Mouse (Mus musculus) MEL (cell line): ENCODE measurements around the gene Cbx6. TPM values are rescaled to one million over a fixed set of nuclear protein-coding genes. Genes with fewer than 3 reads are reported as not detected.

ENCODE experiments used
- DNase-seq: peaks from one replicate; pipeline ENCODE4 v3.0.0; 2011; ENCODE audit warnings: low read depth, low spot score
- H3K27ac ChIP-seq: 2 replicates; pipeline ENCODE4 v1.5.1; 2012; ENCODE audit warnings: low read depth, mild to moderate bottlenecking, control low read depth, low read length, moderate library complexity; ENCODE audit not compliant: control insufficient read depth
- H3K27me3 ChIP-seq, 2 experiments: fragments of 150-350 bp in 1 of 2; sonication (generic) in 1 of 2; 2 replicates each; pipeline ENCODE4 v1.6.1; 2012; ENCODE audit warnings: low read length in 2 of 2, mild to moderate bottlenecking in 2 of 2, improper control_type of control experiment in 1 of 2, moderate library complexity in 1 of 2; ENCODE audit not compliant: insufficient read depth in 2 of 2, control insufficient read depth in 1 of 2
- H3K36me3 ChIP-seq, 2 experiments: 2 replicates each; pipeline ENCODE4 v1.6.1; 2012 to 2014; ENCODE audit warnings: low read length in 2 of 2, improper control_type of control experiment in 1 of 2, inconsistent platforms in 1 of 2, mild to moderate bottlenecking in 1 of 2; ENCODE audit not compliant: insufficient read depth in 2 of 2, control insufficient read depth in 1 of 2
- H3K4me1 ChIP-seq, 2 experiments: fragments of 150-350 bp in 1 of 2; sonication (generic) in 1 of 2; 2 replicates each; pipeline ENCODE4 v1.6.1; 2012; ENCODE audit warnings: low read length in 2 of 2, improper control_type of control experiment in 1 of 2, mild to moderate bottlenecking in 1 of 2; ENCODE audit not compliant: insufficient read depth in 2 of 2, control insufficient read depth in 1 of 2
- H3K4me3 ChIP-seq, 2 experiments: fragments of 150-350 bp in 1 of 2; sonication (generic) in 1 of 2; 2 replicates each; pipeline ENCODE4 v1.5.1; 2012; ENCODE audit warnings: low read depth in 2 of 2, low read length in 2 of 2, mild to moderate bottlenecking in 2 of 2, moderate library complexity in 2 of 2, control low read depth in 1 of 2, improper control_type of control experiment in 1 of 2; ENCODE audit not compliant: control insufficient read depth in 1 of 2, insufficient read depth in 1 of 2
- H3K79me2 ChIP-seq: 2 replicates; pipeline ENCODE4 v1.6.1; 2012; ENCODE audit warnings: mild to moderate bottlenecking, low read length, moderate library complexity; ENCODE audit not compliant: control insufficient read depth, poor library complexity, insufficient read depth
- H3K9ac ChIP-seq: 2 replicates; pipeline ENCODE4 v1.6.1; 2012; ENCODE audit warnings: low read depth, mild to moderate bottlenecking, control low read depth, low read length, moderate library complexity; ENCODE audit not compliant: control insufficient read depth, poor library complexity, severe bottlenecking
- H3K9me3 ChIP-seq: fragments of 150-350 bp; sonication (generic); replicated peaks from 2 replicates; pipeline ENCODE4 v1.6.1; 2012; ENCODE audit warnings: mild to moderate bottlenecking, low read length, improper control_type of control experiment, moderate library complexity; ENCODE audit not compliant: insufficient read depth
- BHLHE40 ChIP-seq: IDR thresholded peaks from 2 replicates; pipeline ENCODE4 v1.6.1; 2012; ENCODE audit warnings: low read depth, mild to moderate bottlenecking, inconsistent platforms, low read length, improper control_type of control experiment, borderline replicate concordance
- CTCF ChIP-seq, 3 experiments: IDR thresholded peaks in 2 of 3; conservative IDR thresholded peaks in 1 of 3; 2 replicates each; pipeline ENCODE4 v1.5.1; 2011 to 2012; ENCODE audit warnings: low read length in 3 of 3, low read depth in 2 of 3, mild to moderate bottlenecking in 2 of 3, improper control_type of control experiment in 1 of 3, inconsistent platforms in 1 of 3, mixed read lengths in 1 of 3, moderate library complexity in 1 of 3; ENCODE audit not compliant: control insufficient read depth in 1 of 3, insufficient read depth in 1 of 3, poor library complexity in 1 of 3, severe bottlenecking in 1 of 3
- EP300 ChIP-seq, 2 experiments: IDR thresholded peaks; 2 replicates each; pipeline ENCODE4 v1.6.1; 2011; ENCODE audit warnings: improper control_type of control experiment in 2 of 2, low read length in 2 of 2, low read depth in 1 of 2, mild to moderate bottlenecking in 1 of 2
- ETS1 ChIP-seq: IDR thresholded peaks from 2 replicates; pipeline ENCODE4 v1.6.1; 2012; ENCODE audit warnings: low read depth, mild to moderate bottlenecking, inconsistent platforms, low read length, improper control_type of control experiment, moderate library complexity
- KAT2A ChIP-seq: conservative IDR thresholded peaks from 2 replicates; pipeline ENCODE4 v1.6.1; 2012; ENCODE audit warnings: low read depth, low read length, improper control_type of control experiment, inconsistent platforms
- MAFK ChIP-seq: IDR thresholded peaks from 2 replicates; pipeline ENCODE4 v1.6.1; 2011; ENCODE audit warnings: low read depth, mild to moderate bottlenecking, low read length, improper control_type of control experiment, borderline replicate concordance
- MAX ChIP-seq: IDR thresholded peaks from 2 replicates; pipeline ENCODE4 v1.6.1; 2011; ENCODE audit warnings: low read length, improper control_type of control experiment
- MEF2A ChIP-seq: IDR thresholded peaks from 2 replicates; pipeline ENCODE4 v1.6.1; 2014; ENCODE audit warnings: low read depth, mild to moderate bottlenecking, inconsistent platforms, low read length, improper control_type of control experiment; ENCODE audit not compliant: poor library complexity, insufficient replicate concordance, severe bottlenecking; ENCODE audit errors: extremely low read depth
- NELFE ChIP-seq: IDR thresholded peaks from 2 replicates; pipeline ENCODE4 v1.6.1; 2011; ENCODE audit warnings: low read depth, low read length, improper control_type of control experiment
- POLR2A ChIP-seq, 2 experiments: IDR thresholded peaks; 2 replicates each; pipeline ENCODE4 v1.6.1; 2011 to 2012; ENCODE audit warnings: low read length in 2 of 2, mild to moderate bottlenecking in 2 of 2, control low read depth in 1 of 2, improper control_type of control experiment in 1 of 2, low read depth in 1 of 2, moderate library complexity in 1 of 2; ENCODE audit not compliant: control insufficient read depth in 1 of 2, insufficient read depth in 1 of 2, poor library complexity in 1 of 2
- POLR2AphosphoS5 ChIP-seq: IDR thresholded peaks from 2 replicates; pipeline ENCODE4 v1.6.1; 2012; ENCODE audit warnings: low read depth, borderline replicate concordance, mild to moderate bottlenecking, inconsistent platforms, low read length, moderate library complexity, mixed read lengths
- RCOR1 ChIP-seq: IDR thresholded peaks from 2 replicates; pipeline ENCODE4 v1.6.1; 2012; ENCODE audit warnings: low read depth, mild to moderate bottlenecking, inconsistent platforms, low read length, improper control_type of control experiment
- TAL1 ChIP-seq: IDR thresholded peaks from 2 replicates; pipeline ENCODE4 v1.6.1; 2012; ENCODE audit warnings: mild to moderate bottlenecking, inconsistent platforms, low read length, moderate library complexity, mixed read lengths
- TBP ChIP-seq: IDR thresholded peaks from 2 replicates; pipeline ENCODE4 v1.8.0; 2011; ENCODE audit warnings: low read depth, low read length, improper control_type of control experiment
- UBTF ChIP-seq: IDR thresholded peaks from 2 replicates; pipeline ENCODE4 v1.6.1; 2012; ENCODE audit warnings: low read depth, mild to moderate bottlenecking, inconsistent platforms, low read length, improper control_type of control experiment, moderate library complexity, borderline replicate concordance; ENCODE audit not compliant: insufficient read depth
- ZKSCAN1 ChIP-seq: IDR thresholded peaks from 2 replicates; pipeline ENCODE4 v1.6.1; 2012; ENCODE audit warnings: low read depth, mild to moderate bottlenecking, inconsistent platforms, low read length, improper control_type of control experiment, moderate library complexity
- ZMIZ1 ChIP-seq: IDR thresholded peaks from 2 replicates; pipeline ENCODE4 v1.6.1; 2012; ENCODE audit warnings: low read depth, mild to moderate bottlenecking, inconsistent platforms, low read length, improper control_type of control experiment, moderate library complexity
- polyA plus RNA-seq, 2 experiments: library from polyadenylated mRNA; stranded (reverse) in 1 of 2; unstranded in 1 of 2; fragments of >175 nt in 1 of 2; fragments of >200 nt in 1 of 2; gene quantifications; 2 replicates each; pipeline versions ENCODE4 v1.2.1 to v1.2.4; 2012; ENCODE audit warnings: low replicate concordance in 2 of 2, low read depth in 1 of 2; ENCODE audit not compliant: insufficient read length in 2 of 2, insufficient read depth in 1 of 2, missing spikeins in 1 of 2
- total RNA-seq: library from RNA; depleted of rRNA; stranded (reverse); fragments of 300-350 nt; gene quantifications from 2 replicates; pipeline ENCODE4 v1.2.3, GENCODE M21; 2012

The Cbx6 gene
- total and polyA plus RNA-seq, 3 experiments, result 25.1 to 43.6 TPM; not detected in 1

DNA sequence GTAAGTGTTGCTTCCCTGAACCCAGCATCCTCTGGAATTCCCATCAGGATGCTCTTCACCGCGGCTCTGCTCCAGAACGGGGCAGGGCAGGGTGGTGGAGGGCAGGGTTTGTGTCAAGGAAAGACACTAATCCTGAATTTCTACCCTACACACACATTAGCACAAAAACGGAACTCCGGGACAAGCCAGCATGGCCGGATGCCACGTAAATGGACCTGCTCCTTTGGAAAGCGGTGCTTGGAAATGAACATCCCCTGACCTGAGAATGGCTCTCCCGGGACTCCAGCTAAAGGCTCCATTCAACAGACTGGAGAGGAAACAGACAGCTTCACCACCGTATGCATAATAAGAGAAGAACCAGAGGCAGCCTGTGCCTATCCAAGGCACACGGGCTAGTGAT, 33.8 kb downstream of the Cbx6 start:
- TF ChIP-seq BHLHE40 (no peak), ETS1 (no peak), ZKSCAN1 (no peak), KAT2A (no peak), EP300 (IDR thresholded peaks at IDR 0.05; ENCODE audit: low read depth in 1 of 2, low read length in 2 of 2) (no peak), TBP (no peak), TAL1 (no peak), ZMIZ1 (no peak)
- Histone ChIP-seq H3K79me2 (no peaks in the 10 kb centered on the region), H3K9ac (no peak overlapping the region), H3K9me3 (no peaks in the 10 kb centered on the region), H3K4me3 (no peak overlapping the region), H3K4me1 (no peaks in the 10 kb centered on the region), H3K27ac (no peak overlapping the region), H3K36me3 (no peaks in the 10 kb centered on the region), H3K27me3 (0 out of 4 replicates have a peak, but pooled peaks cover 0 to 2% of the 10 kb centered on the region in 2 experiments)
- no peak for DNase-seq

- Histone ChIP-seq H3K36me3 (no peaks in the 10 kb centered on the region), H3K27ac (no peak overlapping the region), H3K4me1 (no peaks in the 10 kb centered on the region), H3K9me3 (no peaks in the 10 kb centered on the region), H3K27me3 (0 out of 4 replicates have a peak, but pooled peaks cover 0 to 2% of the 10 kb centered on the region in 2 experiments), H3K79me2 (no peaks in the 10 kb centered on the region), H3K9ac (no peak overlapping the region), H3K4me3 (no peak overlapping the region)
- no peak for DNase-seq
- TF ChIP-seq POLR2A (IDR thresholded peaks at IDR 0.05; ENCODE audit: control insufficient read depth in 1 of 2, insufficient read depth in 1 of 2, low read depth in 1 of 2, low read length in 2 of 2, poor library complexity in 1 of 2), result no peak
- TF ChIP-seq BHLHE40, result no peak
- TF ChIP-seq MAX, result no peak
- no peak for TF ChIP-seq NELFE
- no peak for TF ChIP-seq POLR2AphosphoS5
- TF ChIP-seq TBP, result no peak
- no peak for TF ChIP-seq MAFK
- TF ChIP-seq TAL1, result no peak
- no peak for TF ChIP-seq RCOR1
- no peak for TF ChIP-seq UBTF
- no peak for TF ChIP-seq CTCF (IDR thresholded peaks at IDR 0.05 in 2 of 3, conservative IDR thresholded peaks at IDR 0.05 in 1 of 3; ENCODE audit: control insufficient read depth in 1 of 3, insufficient read depth in 1 of 3, low read depth in 2 of 3, low read length in 3 of 3, poor library complexity in 1 of 3, severe bottlenecking in 1 of 3)
- TF ChIP-seq ZKSCAN1, result no peak
- no peak for TF ChIP-seq ETS1
- TF ChIP-seq MEF2A, result no peak
These were observed 35.9 kb downstream of the Cbx6 start for GRCm38 (mm10) chr15:79798591-79798990.
